Comparison of ENCODE assay signal across 9 mouse cellular contexts in genomic region chr6:120604020-120604958, GRCm38 (mm10).
DNase-seq lines count a peak whose midpoint lies in the region; ATAC-seq lines count a peak whose summit lies in the region.
"Had no signal": no experiment of that assay in that cellular context is flagged by ENCODE, and none has a peak within 500 bp of the region (broad histone marks: within the 10 kb centered on the region; RNA-seq: fewer than 3 reads in every experiment).

No protein-coding gene starts in this region.

- no peak for ATAC-seq in inflammation-experienced regulatory T-cells, adult 6 months

- DNase-seq in adrenal gland, postnatal 36 days: peak; percentile 21 to 28
- no peak for DNase-seq in adrenal gland, postnatal 25 days
- DNase-seq in spleen, adult 12 weeks (ENCODE audit: low spot score): peak; percentile 66
- DNase-seq in spleen, adult 18-20 months: no peak
- DNase-seq in liver: peak; percentile 82
- DNase-seq in layer of hippocampus, adult 18-20 months (ENCODE audit: low spot score in 2 of 2): no peak
- no peak for DNase-seq in ovary, postnatal 36 days (ENCODE audit: low spot score)
- DNase-seq: cerebellum, adult 9-10 months had no signal

Comparison
In these comparisons a context has a peak if more than half of its experiments do, and no peak if none do; other contexts are left out.
1. DNase-seq: peak in adrenal gland, postnatal 36 days (2 of 2), spleen, adult 12 weeks (single experiment) and liver (single experiment); none in adrenal gland, postnatal 25 days (single experiment), spleen, adult 18-20 months (0 of 2), layer of hippocampus, adult 18-20 months (0 of 2) and ovary, postnatal 36 days (single experiment).